Mouse (Mus musculus) forebrain, embryonic 15.5 days (tissue): ENCODE measurements around the gene Tmem259. TPM values are rescaled to one million over a fixed set of nuclear protein-coding genes. Genes with fewer than 3 reads are reported as not detected.

ENCODE experiments used
- ATAC-seq: fragments of 200-750 bp; cut with Nextera tagmentation; replicated peaks from 2 replicates; pipeline ENCODE4 v1.8.0; 2017; ENCODE audit warnings: mild to moderate bottlenecking, moderate TSS enrichment, moderate library complexity
- H3K27ac ChIP-seq: fragments of 300-500 bp; sonication (generic); replicated peaks from 2 replicates; pipeline ENCODE4 v1.5.1; 2015; ENCODE audit warnings: mild to moderate bottlenecking, inconsistent platforms
- H3K27me3 ChIP-seq: fragments of 300-500 bp; sonication (generic); 2 replicates; pipeline ENCODE4 v1.6.1; 2015; ENCODE audit warnings: inconsistent platforms
- H3K36me3 ChIP-seq: fragments of 300-500 bp; sonication (generic); 2 replicates; pipeline ENCODE4 v1.6.1; 2015; ENCODE audit warnings: mild to moderate bottlenecking, inconsistent platforms
- H3K4me1 ChIP-seq: fragments of 300-500 bp; sonication (generic); 2 replicates; pipeline ENCODE4 v1.6.1; 2015; ENCODE audit warnings: inconsistent platforms
- H3K4me2 ChIP-seq: fragments of 300-500 bp; sonication (generic); replicated peaks from 2 replicates; pipeline ENCODE4 v1.6.1; 2015; ENCODE audit warnings: mild to moderate bottlenecking, inconsistent platforms
- H3K4me3 ChIP-seq: fragments of 300-500 bp; sonication (generic); 2 replicates; pipeline ENCODE4 v1.5.1; 2015; ENCODE audit warnings: mild to moderate bottlenecking, inconsistent platforms
- H3K9ac ChIP-seq: fragments of 300-500 bp; sonication (generic); replicated peaks from 2 replicates; pipeline ENCODE4 v1.6.1; 2015; ENCODE audit warnings: mild to moderate bottlenecking, inconsistent platforms
- H3K9me3 ChIP-seq: fragments of 300-500 bp; sonication (generic); 2 replicates; pipeline ENCODE4 v1.6.1; 2016; ENCODE audit warnings: inconsistent platforms
- WGBS: fragments of 180-500 bp; shearing (Covaris S2); methylation state at CpG from one replicate; pipeline ENCODE4 v1.1.7; 2015; ENCODE audit warnings: mixed read lengths; 5-methylcytosine and 5-hydroxymethylcytosine counted together
- polyA plus RNA-seq: library from polyadenylated mRNA; unstranded; fragments of >200 nt; fragmentation: Nextera tagmentation; extraction: Ambion mirVana; gene quantifications from 2 replicates; pipeline ENCODE4 v1.2.1, GENCODE M21; 2015

Gene Tmem259
- polyA plus RNA-seq, 1 experiment from 2014 or later: 21.7 TPM

DNA sequence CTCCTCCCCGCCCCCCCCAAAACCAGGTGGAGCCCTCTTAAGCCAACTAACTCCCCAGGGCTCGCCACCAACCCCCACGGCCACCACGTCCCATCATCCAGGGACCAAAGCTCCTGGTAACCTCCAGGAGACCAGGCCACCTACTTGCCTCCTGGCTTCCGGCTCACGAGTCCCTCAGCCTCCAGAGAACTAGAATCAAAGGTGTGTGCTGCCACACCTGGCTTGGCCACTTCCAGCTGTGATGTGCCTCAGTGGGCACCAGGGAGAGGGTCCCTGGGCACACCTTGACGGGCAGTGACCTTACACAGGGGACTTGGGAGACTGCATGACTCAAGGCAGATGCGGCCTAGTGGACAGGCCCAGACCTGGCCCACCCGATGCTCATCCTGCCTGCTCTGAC lies 28.4 kb downstream of the Tmem259 start:
- 77% methylated on average over 9 of the region's 9 CpGs for WGBS
- no peak overlapping the region for H3K9ac ChIP-seq
- H3K4me1 ChIP-seq: peaks cover 4% of the 10 kb centered on the region

GRCm38 (mm10) chr10:79953946-79954345 lies 30.2 kb downstream of the Tmem259 start:
- H3K4me3 ChIP-seq: no peak overlapping the region
- H3K4me2 ChIP-seq: no peak overlapping the region
- H3K36me3 ChIP-seq: peaks cover 16% of the 10 kb centered on the region; the same call in 1 of the 2 replicates
- no peaks in the 10 kb centered on the region for H3K9me3 ChIP-seq
- H3K27me3 ChIP-seq: no peaks in the 10 kb centered on the region
- H3K9ac ChIP-seq: no peak overlapping the region
- 78% methylated on average over 6 of the region's 6 CpGs for WGBS
- H3K4me1 ChIP-seq: no peaks in the 10 kb centered on the region
- H3K27ac ChIP-seq: no peak overlapping the region
- ATAC-seq: no peak

More for the DNA sequence above, 28.4 kb downstream of the Tmem259 start:
- Histone ChIP-seq H3K36me3 (peaks cover 14% of the 10 kb centered on the region; the same call in 1 of the 2 replicates), H3K4me2 (no peak overlapping the region), H3K27me3 (no peaks in the 10 kb centered on the region), H3K9me3 (no peaks in the 10 kb centered on the region), H3K4me3 (no peak overlapping the region), H3K27ac (no peak overlapping the region)
- ATAC-seq: no peak

GRCm38 (mm10) chr10:79950661-79951060 lies 33.5 kb downstream of the Tmem259 start:
- Histone ChIP-seq H3K4me2 (no peak overlapping the region), H3K4me3 (no peak overlapping the region), H3K27me3 (no peaks in the 10 kb centered on the region), H3K36me3 (peaks cover 16% of the 10 kb centered on the region; the same call in 1 of the 2 replicates), H3K9ac (no peak overlapping the region), H3K9me3 (no peaks in the 10 kb centered on the region), H3K4me1 (peaks cover 7% of the 10 kb centered on the region), H3K27ac (no peak overlapping the region)
- ATAC-seq: no peak
- 83% methylated on average over 18 of the region's 18 CpGs for WGBS

GRCm38 (mm10) chr10:79949873-79950272 lies 34.3 kb downstream of the Tmem259 start:
- Histone ChIP-seq H3K4me3 (no peak overlapping the region), H3K27me3 (no peaks in the 10 kb centered on the region), H3K27ac (no peak overlapping the region), H3K4me1 (peaks cover 12% of the 10 kb centered on the region), H3K36me3 (peaks cover 16% of the 10 kb centered on the region; the same call in 1 of the 2 replicates), H3K9ac (no peak overlapping the region), H3K4me2 (no peak overlapping the region), H3K9me3 (no peaks in the 10 kb centered on the region)
- ATAC-seq: no peak
- 95% methylated on average over 4 of the region's 4 CpGs for WGBS

GRCm38 (mm10) chr10:79947502-79947901 lies 36.6 kb downstream of the Tmem259 start:
- Histone ChIP-seq H3K4me1 (peaks cover 12% of the 10 kb centered on the region), H3K4me3 (no peak overlapping the region), H3K36me3 (peaks cover 12% of the 10 kb centered on the region; the same call in 1 of the 2 replicates), H3K9me3 (no peaks in the 10 kb centered on the region), H3K4me2 (no peak overlapping the region), H3K27me3 (no peaks in the 10 kb centered on the region), H3K9ac (no peak overlapping the region), H3K27ac (no peak overlapping the region)
- ATAC-seq: no peak
- WGBS: 82% methylated on average over 6 of the region's 6 CpGs

GRCm38 (mm10) chr10:79946752-79947322 lies 37.3 kb downstream of the Tmem259 start:
- H3K4me1 ChIP-seq: peaks cover 12% of the 10 kb centered on the region
- H3K4me3 ChIP-seq: no peak overlapping the region
- WGBS: 18% methylated on average over 7 of the region's 7 CpGs
- no peak overlapping the region; the same call in 1 of the 2 replicates for H3K9ac ChIP-seq
- ATAC-seq: no peak
- no peaks in the 10 kb centered on the region for H3K9me3 ChIP-seq
- H3K36me3 ChIP-seq: peaks cover 12% of the 10 kb centered on the region; the same call in 1 of the 2 replicates
- no peak overlapping the region for H3K27ac ChIP-seq
- no peaks in the 10 kb centered on the region for H3K27me3 ChIP-seq
- no peak overlapping the region for H3K4me2 ChIP-seq

GRCm38 (mm10) chr10:79945507-79946234 lies 38.5 kb downstream of the Tmem259 start:
- H3K27ac ChIP-seq: peak overlapping the region; percentile 39
- H3K9ac ChIP-seq: no peak overlapping the region
- peaks cover 2% of the 10 kb centered on the region; the same call in 1 of the 2 replicates for H3K36me3 ChIP-seq
- WGBS: 15% methylated on average over 16 of the region's 16 CpGs
- H3K4me1 ChIP-seq: peaks cover 12% of the 10 kb centered on the region
- H3K4me2 ChIP-seq: no peak overlapping the region
- ATAC-seq: peak; percentile 57; the same call in 1 of the 2 replicates
- H3K9me3 ChIP-seq: no peaks in the 10 kb centered on the region
- H3K27me3 ChIP-seq: no peaks in the 10 kb centered on the region
- no peak overlapping the region for H3K4me3 ChIP-seq

GRCm38 (mm10) chr10:79943471-79943901 lies 40.6 kb downstream of the Tmem259 start:
- ATAC-seq: no peak
- Histone ChIP-seq H3K9me3 (no peaks in the 10 kb centered on the region), H3K9ac (no peak overlapping the region), H3K4me2 (no peak overlapping the region), H3K27me3 (no peaks in the 10 kb centered on the region), H3K4me3 (no peak overlapping the region), H3K4me1 (peaks cover 12% of the 10 kb centered on the region), H3K36me3 (no peaks in the 10 kb centered on the region; the same call in 1 of the 2 replicates), H3K27ac (no peak overlapping the region)
- WGBS: 74% methylated on average over 9 of the region's 9 CpGs

DNA sequence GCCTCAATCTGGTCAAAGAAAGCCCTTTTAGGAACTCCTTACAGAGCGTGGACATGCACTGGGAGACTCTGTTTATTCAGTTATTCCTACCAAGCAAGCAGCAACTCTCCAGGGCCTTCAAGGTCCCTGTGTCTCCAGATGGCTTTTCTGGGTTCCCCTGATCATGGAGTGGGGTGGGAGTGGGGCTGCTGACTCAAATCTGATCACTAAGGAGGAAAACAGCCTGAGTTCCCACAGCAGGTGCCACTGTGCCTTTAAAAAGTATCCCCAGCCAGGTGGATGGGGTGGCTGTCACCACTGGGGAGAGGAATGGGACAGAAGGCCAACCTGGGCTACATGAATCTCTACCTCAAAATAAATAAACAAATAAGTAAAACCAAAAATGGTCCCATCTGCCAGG lies 41.1 kb downstream of the Tmem259 start:
- WGBS: 73% methylated on average over 1 of the region's 1 CpGs
- no peak overlapping the region for H3K9ac ChIP-seq
- no peaks in the 10 kb centered on the region for H3K27me3 ChIP-seq
- H3K9me3 ChIP-seq: no peaks in the 10 kb centered on the region
- no peak overlapping the region for H3K4me3 ChIP-seq
- H3K36me3 ChIP-seq: no peaks in the 10 kb centered on the region; the same call in 1 of the 2 replicates
- no peak overlapping the region for H3K4me2 ChIP-seq
- H3K27ac ChIP-seq: no peak overlapping the region
- peaks cover 12% of the 10 kb centered on the region for H3K4me1 ChIP-seq
- ATAC-seq: no peak

- Histone ChIP-seq H3K36me3 (no peaks in the 10 kb centered on the region; the same call in 1 of the 2 replicates), H3K4me1 (peaks cover 18% of the 10 kb centered on the region), H3K4me3 (no peak overlapping the region), H3K27me3 (no peaks in the 10 kb centered on the region), H3K9me3 (no peaks in the 10 kb centered on the region), H3K27ac (no peak overlapping the region), H3K9ac (no peak overlapping the region), H3K4me2 (no peak overlapping the region)
- ATAC-seq: no peak
- WGBS: 78% methylated on average over 7 of the region's 7 CpGs
Measured at GRCm38 (mm10) chr10:79940749-79941148, 43.4 kb downstream of the Tmem259 start.

DNA sequence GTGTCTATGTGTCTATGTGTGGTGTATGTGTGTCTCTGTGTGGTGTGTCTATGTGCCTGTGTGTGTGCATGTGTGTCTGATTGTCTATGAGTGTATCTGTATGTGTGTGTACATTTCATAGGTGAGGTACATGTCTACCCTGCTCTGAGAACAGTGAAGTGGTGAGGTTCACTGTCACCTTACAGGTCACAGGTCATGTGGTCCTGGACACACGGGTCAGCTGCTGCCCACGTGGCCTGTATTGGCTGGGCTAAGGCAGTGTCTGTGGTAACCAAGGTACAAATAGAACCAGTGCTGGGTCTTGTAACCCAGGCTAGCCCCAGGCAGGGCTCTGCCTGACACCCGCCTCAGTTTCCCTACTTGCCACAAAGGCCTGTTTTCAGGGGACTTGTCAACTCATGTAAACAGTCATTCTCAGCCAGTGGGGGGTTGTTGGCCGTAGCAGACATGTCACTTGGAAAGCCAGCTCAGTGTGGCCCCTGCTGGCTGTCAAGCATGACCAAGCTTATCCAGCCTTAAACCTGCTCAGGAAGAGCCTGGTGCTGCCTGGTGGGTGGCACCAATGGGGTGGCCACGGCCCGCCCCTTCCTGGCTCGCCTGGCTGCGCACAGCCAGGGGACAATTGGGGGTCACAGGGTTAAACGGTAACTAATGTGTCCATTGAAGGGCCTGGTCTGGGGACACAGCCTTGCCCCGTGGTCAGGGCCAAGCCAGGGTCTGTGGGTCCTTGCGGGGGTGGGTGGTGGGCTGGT lies 46.2 kb downstream of the Tmem259 start:
- Histone ChIP-seq H3K4me3 (no peak overlapping the region), H3K4me1 (peaks cover 23% of the 10 kb centered on the region), H3K4me2 (no peak overlapping the region), H3K36me3 (no peaks in the 10 kb centered on the region; the same call in 1 of the 2 replicates), H3K9ac (no peak overlapping the region), H3K27me3 (no peaks in the 10 kb centered on the region), H3K9me3 (no peaks in the 10 kb centered on the region), H3K27ac (no peak overlapping the region)
- 67% methylated on average over 11 of the region's 11 CpGs for WGBS
- ATAC-seq: no peak

GRCm38 (mm10) chr10:79936911-79937441 lies 47.2 kb downstream of the Tmem259 start:
- Histone ChIP-seq H3K4me3 (no peak overlapping the region), H3K27me3 (no peaks in the 10 kb centered on the region), H3K9ac (no peak overlapping the region), H3K9me3 (no peaks in the 10 kb centered on the region), H3K4me2 (no peak overlapping the region), H3K36me3 (peaks cover 5% of the 10 kb centered on the region; the same call in 1 of the 2 replicates), H3K4me1 (peaks cover 30% of the 10 kb centered on the region), H3K27ac (no peak overlapping the region)
- 35% methylated on average over 20 of the region's 27 CpGs for WGBS
- ATAC-seq: no peak
